Mouse (Mus musculus) intestine, postnatal 0 days (tissue): ENCODE data around the gene Pafah2. TPM values are rescaled to one million over a fixed set of nuclear protein-coding genes. Genes with fewer than 3 reads are reported as not detected.
A peak's percentile ranks its signal among the peaks of the same experiment; 100 is the strongest.

ENCODE experiments used
- ATAC-seq: fragments of 200-750 bp; cut with Nextera tagmentation; 2 replicates; pipeline ENCODE4 v1.8.0; 2017; ENCODE audit warnings: mild to moderate bottlenecking, moderate TSS enrichment, moderate library complexity
- H3K27ac ChIP-seq: fragments of 300-500 bp; sonication (generic); 2 replicates; pipeline ENCODE4 v1.5.1; 2014; ENCODE audit warnings: mild to moderate bottlenecking, low read depth, low read length, moderate library complexity
- H3K27me3 ChIP-seq: fragments of 300-500 bp; sonication (generic); replicated peaks from 2 replicates; pipeline ENCODE4 v1.6.1; 2014; ENCODE audit warnings: low read length, mixed read lengths; ENCODE audit not compliant: control insufficient read depth, insufficient read depth
- H3K36me3 ChIP-seq: fragments of 300-500 bp; sonication (generic); 2 replicates; pipeline ENCODE4 v1.6.1; 2014; ENCODE audit warnings: mild to moderate bottlenecking, moderate library complexity; ENCODE audit not compliant: control insufficient read depth, insufficient read depth
- H3K4me1 ChIP-seq: fragments of 300-500 bp; sonication (generic); replicated peaks from 2 replicates; pipeline ENCODE4 v1.6.1; 2014; ENCODE audit warnings: antibody characterized with exemption, low read length, mixed read lengths; ENCODE audit not compliant: control insufficient read depth, insufficient read depth
- H3K4me2 ChIP-seq: fragments of 300-500 bp; sonication (generic); replicated peaks from 2 replicates; pipeline ENCODE4 v1.6.1; 2014; ENCODE audit warnings: low read depth, mild to moderate bottlenecking, moderate library complexity
- H3K4me3 ChIP-seq: fragments of 300-500 bp; sonication (generic); 2 replicates; pipeline ENCODE4 v1.5.1; 2014; ENCODE audit warnings: low read depth, low read length
- H3K9ac ChIP-seq: fragments of 300-500 bp; sonication (generic); 2 replicates; pipeline ENCODE4 v1.6.1; 2014; ENCODE audit warnings: mild to moderate bottlenecking, low read depth, low read length
- H3K9me3 ChIP-seq: fragments of 300-500 bp; sonication (generic); 2 replicates; pipeline ENCODE4 v1.6.1; 2016; ENCODE audit warnings: mixed run types; ENCODE audit not compliant: control insufficient read depth
- CTCF ChIP-seq: sonication (generic); IDR thresholded peaks from 2 replicates; pipeline ENCODE4 v1.5.1; 2016; ENCODE audit warnings: low read depth, mild to moderate bottlenecking, control low read depth, antibody characterized with exemption, moderate library complexity
- WGBS: fragments of 180-500 bp; shearing (Covaris S2); extraction: QIAGEN DNeasy Blood & Tissue Kit; methylation state at CpG from one replicate; pipeline ENCODE4 v1.1.7; 2014; 5-methylcytosine and 5-hydroxymethylcytosine counted together
- polyA plus RNA-seq: library from polyadenylated mRNA; unstranded; fragments of >200 nt; fragmentation: Nextera tagmentation; extraction: Ambion mirVana; gene quantifications from 2 replicates; pipeline ENCODE4 v1.2.1, GENCODE M21; 2015

Gene Pafah2
- polyA plus RNA-seq, 1 experiment from 2014 or later, result 39.8 TPM

DNA sequence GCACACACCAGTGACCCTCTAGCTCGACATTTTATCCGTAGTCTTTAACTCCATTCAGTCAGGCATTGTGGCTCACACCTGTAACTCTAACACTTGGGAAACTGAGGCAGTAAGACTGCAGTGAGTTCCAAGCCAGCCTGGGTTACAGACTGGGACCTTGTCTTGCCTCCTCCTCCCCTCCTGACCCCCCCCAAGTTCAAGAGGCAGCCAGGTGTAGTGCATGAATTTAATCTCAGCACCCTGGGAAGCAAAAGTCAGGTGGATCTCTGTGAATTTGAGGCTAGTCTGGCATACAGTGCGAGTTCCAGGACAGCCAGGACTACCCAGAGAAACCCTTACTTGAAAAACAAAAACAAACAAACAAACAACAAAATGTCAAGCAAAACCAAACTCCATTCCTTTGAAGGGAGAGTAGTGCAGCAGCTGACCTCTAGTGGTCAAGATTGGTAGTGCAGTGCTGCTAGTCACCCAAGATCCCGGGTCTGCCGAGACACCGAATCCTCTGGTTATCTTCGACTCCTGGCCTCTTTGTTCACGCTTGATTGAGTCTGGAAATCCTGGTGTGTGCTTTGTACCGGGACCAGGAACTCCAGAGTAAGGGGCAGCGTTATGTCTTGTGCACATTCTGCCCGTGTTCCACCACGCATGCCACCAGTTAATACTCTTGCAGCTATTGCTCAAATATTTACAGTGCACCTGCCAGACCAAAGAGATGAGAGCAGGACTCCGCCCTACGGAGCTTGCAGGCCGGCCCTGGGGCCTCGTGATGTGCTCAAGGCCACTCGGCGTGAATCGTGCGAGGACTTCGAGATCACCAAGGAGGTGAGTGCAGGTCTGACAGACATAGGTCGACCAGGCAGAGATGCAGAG, 39.3 kb upstream of the Pafah2 start:
- Histone ChIP-seq H3K4me1 (peaks cover 8% of the 10 kb centered on the region; the same call in 1 of the 2 replicates), H3K36me3 (peaks cover 6% of the 10 kb centered on the region; the same call in 1 of the 2 replicates), H3K9me3 (no peaks in the 10 kb centered on the region), H3K4me2 (peak overlapping the region; percentile 66), H3K4me3 (peak overlapping the region; percentile 14; the same call in 1 of the 2 replicates), H3K27me3 (no peaks in the 10 kb centered on the region), H3K27ac (peak overlapping the region; percentile 93), H3K9ac (peak overlapping the region; percentile 26; the same call in 1 of the 2 replicates)
- ATAC-seq, result peak; percentile 36
- WGBS, result 10% methylated on average over 22 of the region's 22 CpGs
- TF ChIP-seq CTCF, result peak; percentile 97

- ATAC-seq, result peak; percentile 60
- H3K36me3 ChIP-seq, result peaks cover under 1% of the 10 kb centered on the region; the same call in 1 of the 2 replicates
- H3K27ac ChIP-seq, result peak overlapping the region; percentile 93
- peak overlapping the region; percentile 66 for H3K4me2 ChIP-seq
- peak overlapping the region; percentile 23 for H3K9ac ChIP-seq
- no peaks in the 10 kb centered on the region for H3K9me3 ChIP-seq
- no peak for TF ChIP-seq CTCF
- no peaks in the 10 kb centered on the region for H3K27me3 ChIP-seq
- H3K4me1 ChIP-seq, result peaks cover 6% of the 10 kb centered on the region; the same call in 1 of the 2 replicates
- H3K4me3 ChIP-seq, result peak overlapping the region; percentile 14
- 15% methylated on average over 17 of the region's 17 CpGs for WGBS
Observed at GRCm38 (mm10) chr4:134357461-134357771, 38.7 kb upstream of the Pafah2 start.

- H3K27me3 ChIP-seq, result no peaks in the 10 kb centered on the region
- ATAC-seq, result no peak
- WGBS, result 73% methylated on average over 6 of the region's 6 CpGs
- no peaks in the 10 kb centered on the region for H3K9me3 ChIP-seq
- no peak overlapping the region for H3K4me3 ChIP-seq
- H3K36me3 ChIP-seq, result no peaks in the 10 kb centered on the region; the same call in 1 of the 2 replicates
- H3K4me2 ChIP-seq, result 0 out of 2 replicates have a peak overlapping the region, but pooled peaks have one; percentile 66
- no peak overlapping the region for H3K9ac ChIP-seq
- H3K27ac ChIP-seq, result no peak overlapping the region
- peaks cover 6% of the 10 kb centered on the region; the same call in 1 of the 2 replicates for H3K4me1 ChIP-seq
- no peak for TF ChIP-seq CTCF
Observed at GRCm38 (mm10) chr4:134359649-134360048, 36.5 kb upstream of the Pafah2 start.

- peak; percentile 65 for ATAC-seq
- 22% methylated on average over 5 of the region's 5 CpGs for WGBS
- Histone ChIP-seq H3K9ac (no peak overlapping the region), H3K4me1 (no peaks in the 10 kb centered on the region; the same call in 1 of the 2 replicates), H3K4me2 (no peak overlapping the region), H3K9me3 (no peaks in the 10 kb centered on the region), H3K4me3 (no peak overlapping the region), H3K27me3 (no peaks in the 10 kb centered on the region), H3K36me3 (no peaks in the 10 kb centered on the region; the same call in 1 of the 2 replicates), H3K27ac (peak overlapping the region; percentile 72)
- TF ChIP-seq CTCF, result no peak
Observed at GRCm38 (mm10) chr4:134361215-134361614, 34.9 kb upstream of the Pafah2 start.

GRCm38 (mm10) chr4:134362124-134362523, 34.0 kb upstream of the Pafah2 start:
- H3K4me2 ChIP-seq, result peak overlapping the region; percentile 30; the same call in 1 of the 2 replicates
- H3K36me3 ChIP-seq, result no peaks in the 10 kb centered on the region; the same call in 1 of the 2 replicates
- H3K27me3 ChIP-seq, result no peaks in the 10 kb centered on the region
- ATAC-seq, result no peak
- TF ChIP-seq CTCF, result no peak
- H3K4me1 ChIP-seq, result no peaks in the 10 kb centered on the region; the same call in 1 of the 2 replicates
- no peak overlapping the region for H3K9ac ChIP-seq
- 67% methylated on average over 9 of the region's 9 CpGs for WGBS
- H3K27ac ChIP-seq, result peak overlapping the region; percentile 72; the same call in 1 of the 2 replicates
- no peak overlapping the region for H3K4me3 ChIP-seq
- H3K9me3 ChIP-seq, result no peaks in the 10 kb centered on the region

DNA sequence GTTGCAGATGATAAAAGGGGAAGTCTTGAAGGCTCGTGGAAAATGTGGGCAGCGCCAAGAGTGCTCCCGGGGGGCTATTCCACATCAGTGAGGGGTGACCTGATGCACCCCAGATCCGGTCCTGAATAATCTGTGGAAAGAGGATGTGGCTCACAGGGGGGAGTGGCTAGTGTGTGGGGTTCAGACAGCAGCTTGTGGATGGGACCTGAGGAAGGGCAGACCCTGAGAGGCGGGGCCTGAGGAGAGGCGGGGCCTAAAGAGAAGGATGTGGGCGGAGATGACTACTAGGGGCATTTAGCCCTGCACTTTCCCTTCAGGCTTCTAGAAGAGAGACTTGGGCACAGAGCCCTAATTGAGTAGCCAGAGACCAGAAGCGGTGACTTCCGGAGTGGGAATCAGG, 33.5 kb upstream of the Pafah2 start:
- TF ChIP-seq CTCF, result no peak
- 44% methylated on average over 9 of the region's 9 CpGs for WGBS
- no peak overlapping the region for H3K4me3 ChIP-seq
- peak overlapping the region; percentile 72; the same call in 1 of the 2 replicates for H3K27ac ChIP-seq
- H3K36me3 ChIP-seq, result no peaks in the 10 kb centered on the region; the same call in 1 of the 2 replicates
- no peak for ATAC-seq
- peak overlapping the region; percentile 30; the same call in 1 of the 2 replicates for H3K4me2 ChIP-seq
- H3K4me1 ChIP-seq, result no peaks in the 10 kb centered on the region; the same call in 1 of the 2 replicates
- no peaks in the 10 kb centered on the region for H3K9me3 ChIP-seq
- H3K27me3 ChIP-seq, result no peaks in the 10 kb centered on the region
- H3K9ac ChIP-seq, result no peak overlapping the region
